Mouse (Mus musculus): ENCODE results near the gene Rab6b. TPM values are rescaled to one million over a fixed set of nuclear protein-coding genes. Genes with fewer than 3 reads are reported as not detected.

Rab6b gene
- total and polyA plus RNA-seq, 3 experiments: 0.04 to 0.19 TPM; not detected in 1

GRCm38 (mm10) chr9:103185946-103186345 is 74.4 kb downstream of the Rab6b start:
- peaks cover 28 to 35% of the 10 kb centered on the region in 2 experiments for H3K36me3 ChIP-seq (replicated peaks in 1 of 2; ENCODE audit: control insufficient read depth in 1 of 2, insufficient read depth in 1 of 2, low read length in 1 of 2)
- H3K9me3 ChIP-seq (replicated peaks; ENCODE audit: low read length): no peaks in the 10 kb centered on the region
- no peaks in the 10 kb centered on the region for H3K79me2 ChIP-seq (replicated peaks; ENCODE audit: control insufficient read depth, extremely low read depth, insufficient read depth, poor library complexity, severe bottlenecking)
- TF ChIP-seq NELFE (IDR thresholded peaks at IDR 0.05; ENCODE audit: low read depth, low read length) (no peak), TBP (conservative IDR thresholded peaks at IDR 0.05; ENCODE audit: low read depth, low read length) (no peak), SIN3A (IDR thresholded peaks at IDR 0.05; ENCODE audit: low read length) (no peak), MAFK (IDR thresholded peaks at IDR 0.05; ENCODE audit: insufficient replicate concordance, low read length) (no peak), MAX (IDR thresholded peaks at IDR 0.05; ENCODE audit: low read length) (no peak), ZKSCAN1 (IDR thresholded peaks at IDR 0.05; ENCODE audit: borderline replicate concordance, low read depth, low read length) (no peak), CHD2 (IDR thresholded peaks at IDR 0.05; ENCODE audit: low read length) (no peak), POLR2AphosphoS2 (IDR thresholded peaks at IDR 0.05; ENCODE audit: low read depth, low read length) (no peak), CHD1 (IDR thresholded peaks at IDR 0.05; ENCODE audit: low read depth, low read length) (no peak), TCF12 (IDR thresholded peaks at IDR 0.05; ENCODE audit: low read depth, low read length) (no peak), GABPA (IDR thresholded peaks at IDR 0.05; ENCODE audit: insufficient replicate concordance, low read depth, low read length) (no peak)
- H3K9ac ChIP-seq (ENCODE audit: insufficient read depth, low read depth): no peak overlapping the region
- in situ Hi-C loops (cut with MboI; ENCODE audit: low pct_ligation_motif_present, low pct_unique_long_range_greater_than_20kb, low sequenced_read_pairs) (no loop called here), dilution Hi-C loops (cut with MboI; ENCODE audit: extremely low pct_ligation_motif_present, extremely low pct_unique_long_range_greater_than_20kb, low sequenced_read_pairs) (no loop called here)
- H3K27ac ChIP-seq (ENCODE audit: insufficient read depth, low read depth): no peak overlapping the region
- no peaks in the 10 kb centered on the region for H3K27me3 ChIP-seq (replicated peaks)
- no peak overlapping the region for H3K4me2 ChIP-seq (ENCODE audit: insufficient read depth, low read depth, poor library complexity, severe bottlenecking)
- no peak for DNase-seq (ENCODE audit: extremely low read depth)
- 0 out of 4 replicates have a peak, but pooled peaks cover 2 to 3% of the 10 kb centered on the region in 2 experiments for H3K4me1 ChIP-seq (ENCODE audit: control insufficient read depth in 1 of 2, insufficient read depth in 2 of 2)
- no peak overlapping the region for H3K4me3 ChIP-seq (replicated peaks in 1 of 3; ENCODE audit: low read depth in 2 of 3, low read length in 2 of 3, poor library complexity in 1 of 3)

GRCm38 (mm10) chr9:103186747-103187146 is 75.2 kb downstream of the Rab6b start:
- no peak for DNase-seq (ENCODE audit: extremely low read depth)
- TF ChIP-seq RCOR1 (conservative IDR thresholded peaks at IDR 0.05; ENCODE audit: low read depth, low read length): no peak
- TF ChIP-seq POLR2A (IDR thresholded peaks at IDR 0.05; ENCODE audit: low read depth, low read length): no peak
- no peak for TF ChIP-seq TBP (conservative IDR thresholded peaks at IDR 0.05; ENCODE audit: low read depth, low read length)
- no peak for TF ChIP-seq IRF4 (IDR thresholded peaks at IDR 0.05; ENCODE audit: low read depth, low read length)
- no peak for TF ChIP-seq POLR2AphosphoS2 (IDR thresholded peaks at IDR 0.05; ENCODE audit: low read depth, low read length)
- TF ChIP-seq MEF2A (IDR thresholded peaks at IDR 0.05; ENCODE audit: borderline replicate concordance, low read depth, low read length): no peak
- in situ Hi-C loops (cut with MboI; ENCODE audit: low pct_ligation_motif_present, low pct_unique_long_range_greater_than_20kb, low sequenced_read_pairs) (no loop called here), dilution Hi-C loops (cut with MboI; ENCODE audit: extremely low pct_ligation_motif_present, extremely low pct_unique_long_range_greater_than_20kb, low sequenced_read_pairs) (no loop called here)
- no peak overlapping the region for H3K4me2 ChIP-seq (ENCODE audit: insufficient read depth, low read depth, poor library complexity, severe bottlenecking)
- 0 out of 4 replicates have a peak, but pooled peaks cover 2 to 3% of the 10 kb centered on the region in 2 experiments for H3K4me1 ChIP-seq (ENCODE audit: control insufficient read depth in 1 of 2, insufficient read depth in 2 of 2)
- no peaks in the 10 kb centered on the region for H3K79me2 ChIP-seq (replicated peaks; ENCODE audit: control insufficient read depth, extremely low read depth, insufficient read depth, poor library complexity, severe bottlenecking)
- no peaks in the 10 kb centered on the region for H3K9me3 ChIP-seq (replicated peaks; ENCODE audit: low read length)
- H3K36me3 ChIP-seq (replicated peaks in 1 of 2; ENCODE audit: control insufficient read depth in 1 of 2, insufficient read depth in 1 of 2, low read length in 1 of 2): peaks cover 28 to 43% of the 10 kb centered on the region in 2 experiments
- H3K4me3 ChIP-seq (replicated peaks in 1 of 3; ENCODE audit: low read depth in 2 of 3, low read length in 2 of 3, poor library complexity in 1 of 3): no peak overlapping the region
- H3K27ac ChIP-seq (ENCODE audit: insufficient read depth, low read depth): no peak overlapping the region
- H3K9ac ChIP-seq (ENCODE audit: insufficient read depth, low read depth): no peak overlapping the region
- H3K27me3 ChIP-seq (replicated peaks): no peaks in the 10 kb centered on the region

All from CH12.LX (cell line).